In genomic region chr6:114715289-114716030, GRCm38 (mm10) we compare ENCODE assay signal across 9 mouse cellular contexts.
DNase-seq lines count a peak whose midpoint lies in the region; ATAC-seq lines count a peak whose summit lies in the region.
"Had no signal": no experiment of that assay in that cellular context is flagged by ENCODE, and none has a peak within 500 bp of the region (broad histone marks: within the 10 kb centered on the region; RNA-seq: fewer than 3 reads in every experiment).

No protein-coding gene starts in this region.

- H3K4me2 ChIP-seq in lung, embryonic 16.5 days (ENCODE audit: low read depth, low read length): no peak overlapping the region

- peaks cover 24% of the 10 kb centered on the region for H3K4me1 ChIP-seq in lung, embryonic 16.5 days (replicated peaks; ENCODE audit: control insufficient read depth, insufficient read depth, low read length)

- no peaks in the 10 kb centered on the region for H3K9me3 ChIP-seq in lung, embryonic 16.5 days (ENCODE audit: control insufficient read depth, low read length)

- peak overlapping the region; percentile 72 for H3K27ac ChIP-seq in lung, embryonic 16.5 days (ENCODE audit: low read length)
- H3K27ac ChIP-seq: liver, embryonic 14.5 days had no signal

- H3K36me3 ChIP-seq in lung, embryonic 16.5 days (ENCODE audit: control insufficient read depth, insufficient read depth, low read length): no peaks in the 10 kb centered on the region

- WGBS in lung, embryonic 16.5 days: 40% methylated on average over 7 of the region's 7 CpGs

- ATAC-seq in lung, embryonic 16.5 days (ENCODE audit: low read depth): peak; percentile 53

- H3K9ac ChIP-seq in lung, embryonic 16.5 days (ENCODE audit: low read length): peak overlapping the region; percentile 44; the same call in 1 of the 2 replicates
- H3K9ac ChIP-seq: liver, embryonic 14.5 days had no signal

- no peaks in the 10 kb centered on the region for H3K27me3 ChIP-seq in lung, embryonic 16.5 days (ENCODE audit: control insufficient read depth, insufficient read depth, low read depth, low read length)

- no peak overlapping the region for H3K4me3 ChIP-seq in lung, embryonic 16.5 days (ENCODE audit: low read length)

- peak; percentile 20 for DNase-seq in adrenal gland, adult 2 months
- no peak for DNase-seq in adrenal gland, adult 18-20 months (ENCODE audit: low spot score in 2 of 2)
- no peak for DNase-seq in lung, postnatal 4 days
- DNase-seq in mesoderm, embryonic 11.5 days (ENCODE audit: low read depth, low spot score): peak; percentile 44
- no peak for DNase-seq in retina, postnatal 1 day
- DNase-seq in cerebellum, adult 8-10 months: no peak
- DNase-seq in urinary bladder, postnatal 14 days (ENCODE audit: low spot score): no peak

Comparison
In these comparisons a context has a peak if more than half of its experiments do, and no peak if none do; other contexts are left out.
1. DNase-seq: peak in adrenal gland, adult 2 months (single experiment) and mesoderm, embryonic 11.5 days (single experiment); none in adrenal gland, adult 18-20 months (0 of 2), lung, postnatal 4 days (0 of 2), retina, postnatal 1 day (single experiment), cerebellum, adult 8-10 months (single experiment) and urinary bladder, postnatal 14 days (single experiment).